Mouse (Mus musculus) cerebellum, adult 11 months (tissue): Measurements from ENCODE around the gene Vmn1r165.
"Not testable (repeated sequence)": the region's sequence is repeated elsewhere in the genome, so short reads cannot be mapped to it uniquely, and the experiment has no call there.

Experiments
- DNase-seq: peaks from one replicate; pipeline ENCODE4 v3.0.0; 2022

The Vmn1r165 gene

DNA sequence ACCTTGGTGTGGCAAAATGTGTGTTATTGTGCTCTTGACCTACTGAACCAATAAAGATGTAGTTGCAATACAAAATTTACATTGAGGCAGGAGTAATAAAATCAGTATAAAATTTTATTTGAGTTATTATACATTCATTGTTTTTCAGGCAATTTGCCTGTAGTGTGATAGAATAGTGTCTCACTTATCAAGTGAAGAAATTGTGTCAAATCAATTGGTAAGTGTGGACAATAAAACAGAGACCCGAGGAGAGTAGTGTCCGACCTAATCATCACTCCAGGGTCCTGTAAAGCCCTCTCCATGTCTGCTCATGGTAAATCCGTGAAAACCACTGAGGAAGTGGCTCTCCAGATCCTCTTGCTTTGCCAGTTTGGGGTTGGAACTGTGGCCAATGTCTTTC lies at the start of gene Vmn1r165:
TSS of gene Vmn1r165 (plus strand) at position 301 of the 400 bp plus-strand sequence.
- DNase-seq, result not testable (repeated sequence)

DNA sequence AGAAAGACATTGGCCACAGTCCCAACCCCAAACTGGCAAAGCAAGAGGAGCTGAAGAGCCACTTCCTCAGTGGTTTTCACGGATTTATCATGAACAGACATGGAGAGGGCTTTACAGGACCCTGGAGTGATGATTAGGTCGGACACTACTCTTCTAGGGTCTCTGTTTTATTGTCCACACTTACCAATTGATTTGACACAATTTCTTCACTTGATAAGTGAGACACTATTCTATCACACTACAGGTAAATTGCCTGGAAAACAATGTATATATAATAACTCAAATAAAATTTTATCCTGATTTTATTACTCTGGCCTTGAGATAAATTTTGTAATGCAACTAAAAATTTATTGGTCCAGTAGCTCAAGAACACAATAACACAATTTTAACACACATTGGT lies 34.5 kb downstream of the Vmn1r165 start, which contains the start of gene Vmn1r166:
TSS of gene Vmn1r166 (minus strand) at position 101 of the 400 bp plus-strand sequence.
- DNase-seq, result not testable (repeated sequence)
